Mouse (Mus musculus) CH12.LX (cell line): ENCODE data around the gene Elk3. TPM values are rescaled to one million over a fixed set of nuclear protein-coding genes. Genes with fewer than 3 reads are reported as not detected.

Experiments
- DNase-seq: peaks from one replicate; pipeline ENCODE4 v3.0.0-alpha.2; 2013; ENCODE audit errors: extremely low read depth
- H3K27ac ChIP-seq: 2 replicates; pipeline ENCODE4 v1.5.1; 2012; ENCODE audit warnings: low read depth, mild to moderate bottlenecking, control low read depth, moderate library complexity; ENCODE audit not compliant: insufficient read depth
- H3K27me3 ChIP-seq: replicated peaks from 2 replicates; pipeline ENCODE3; 2012; ENCODE audit warnings: inconsistent platforms
- H3K36me3 ChIP-seq, 2 experiments: replicated peaks in 1 of 2; 2 replicates each; pipeline versions ENCODE3 to v1.6.1; 2012; ENCODE audit warnings: inconsistent platforms in 1 of 2, low read length in 1 of 2, mild to moderate bottlenecking in 1 of 2, mixed read lengths in 1 of 2, moderate library complexity in 1 of 2; ENCODE audit not compliant: control insufficient read depth in 1 of 2, insufficient read depth in 1 of 2
- H3K4me1 ChIP-seq, 2 experiments: 2 replicates each; pipeline ENCODE4 v1.6.1; 2012; ENCODE audit warnings: inconsistent platforms in 1 of 2, moderate library complexity in 1 of 2; ENCODE audit not compliant: insufficient read depth in 2 of 2, control insufficient read depth in 1 of 2
- H3K4me2 ChIP-seq: 2 replicates; pipeline ENCODE4 v1.6.1; 2012; ENCODE audit warnings: low read depth, mild to moderate bottlenecking, control low read depth; ENCODE audit not compliant: poor library complexity, insufficient read depth, severe bottlenecking
- H3K4me3 ChIP-seq, 3 experiments: fragments of 150-350 bp in 1 of 3; sonication (generic) in 1 of 3; replicated peaks in 1 of 3; 2 replicates each; pipeline versions ENCODE3 to v1.5.1; 2011 to 2012; ENCODE audit warnings: low read depth in 2 of 3, low read length in 2 of 3, mild to moderate bottlenecking in 2 of 3, moderate library complexity in 2 of 3, control low read depth in 1 of 3, improper control_type of control experiment in 1 of 3, inconsistent platforms in 1 of 3, mixed read lengths in 1 of 3; ENCODE audit not compliant: poor library complexity in 1 of 3
- H3K79me2 ChIP-seq: replicated peaks from 2 replicates; pipeline ENCODE4 v1.6.1; 2012; ENCODE audit warnings: mild to moderate bottlenecking, moderate library complexity; ENCODE audit not compliant: control insufficient read depth, poor library complexity, insufficient read depth, severe bottlenecking; ENCODE audit errors: extremely low read depth
- H3K9ac ChIP-seq: 2 replicates; pipeline ENCODE4 v1.6.1; 2012; ENCODE audit warnings: low read depth, mild to moderate bottlenecking, control low read depth, moderate library complexity; ENCODE audit not compliant: insufficient read depth
- H3K9me3 ChIP-seq: replicated peaks from 2 replicates; pipeline ENCODE3; 2012; ENCODE audit warnings: low read length, inconsistent platforms, mixed read lengths
- BHLHE40 ChIP-seq: IDR thresholded peaks from 2 replicates; pipeline ENCODE4 v1.6.1; 2011; ENCODE audit warnings: mild to moderate bottlenecking, low read depth, low read length, improper control_type of control experiment
- CHD1 ChIP-seq: IDR thresholded peaks from 2 replicates; pipeline ENCODE4 v1.6.1; 2012; ENCODE audit warnings: low read depth, low read length, improper control_type of control experiment, inconsistent platforms
- ELF1 ChIP-seq: IDR thresholded peaks from 2 replicates; pipeline ENCODE4 v1.6.1; 2014; ENCODE audit warnings: low read depth, mild to moderate bottlenecking, inconsistent platforms, low read length, improper control_type of control experiment
- ETS1 ChIP-seq: conservative IDR thresholded peaks from 2 replicates; pipeline ENCODE4 v1.6.1; 2012; ENCODE audit warnings: low read depth, mild to moderate bottlenecking, inconsistent platforms, low read length, improper control_type of control experiment, moderate library complexity
- IRF4 ChIP-seq: IDR thresholded peaks from 2 replicates; pipeline ENCODE4 v1.6.1; 2014; ENCODE audit warnings: low read depth, mild to moderate bottlenecking, inconsistent platforms, low read length, improper control_type of control experiment
- MAFK ChIP-seq: IDR thresholded peaks from 2 replicates; pipeline ENCODE4 v1.6.1; 2011; ENCODE audit warnings: low read length, improper control_type of control experiment; ENCODE audit not compliant: insufficient replicate concordance
- MAX ChIP-seq: IDR thresholded peaks from 2 replicates; pipeline ENCODE4 v1.6.1; 2011; ENCODE audit warnings: low read length, improper control_type of control experiment
- MEF2A ChIP-seq: IDR thresholded peaks from 2 replicates; pipeline ENCODE4 v1.6.1; 2014; ENCODE audit warnings: low read depth, mild to moderate bottlenecking, inconsistent platforms, low read length, improper control_type of control experiment, borderline replicate concordance
- MXI1 ChIP-seq: IDR thresholded peaks from 2 replicates; pipeline ENCODE4 v1.6.1; 2011; ENCODE audit warnings: mild to moderate bottlenecking, low read depth, low read length, improper control_type of control experiment
- MYC ChIP-seq: IDR thresholded peaks from 2 replicates; pipeline ENCODE4 v1.6.1; 2011; ENCODE audit warnings: low read depth, mild to moderate bottlenecking, improper control_type of control experiment, low read length
- RCOR1 ChIP-seq: conservative IDR thresholded peaks from 2 replicates; pipeline ENCODE4 v1.6.1; 2012; ENCODE audit warnings: low read depth, mild to moderate bottlenecking, inconsistent platforms, low read length, improper control_type of control experiment
- SIN3A ChIP-seq: IDR thresholded peaks from 2 replicates; pipeline ENCODE4 v1.6.1; 2012; ENCODE audit warnings: low read length, improper control_type of control experiment, inconsistent platforms
- SMC3 ChIP-seq: IDR thresholded peaks from 2 replicates; pipeline ENCODE4 v1.6.1; 2011; ENCODE audit warnings: low read depth, low read length, improper control_type of control experiment
- TCF12 ChIP-seq: IDR thresholded peaks from 2 replicates; pipeline ENCODE4 v1.6.1; 2014; ENCODE audit warnings: low read depth, mild to moderate bottlenecking, inconsistent platforms, low read length, improper control_type of control experiment
- UBTF ChIP-seq: IDR thresholded peaks from 2 replicates; pipeline ENCODE4 v1.6.1; 2012; ENCODE audit warnings: low read depth, mild to moderate bottlenecking, inconsistent platforms, low read length, improper control_type of control experiment, moderate library complexity
- USF1 ChIP-seq: IDR thresholded peaks from 2 replicates; pipeline ENCODE4 v1.6.1; 2014; ENCODE audit warnings: low read depth, mild to moderate bottlenecking, inconsistent platforms, low read length, improper control_type of control experiment
- ZKSCAN1 ChIP-seq: IDR thresholded peaks from 2 replicates; pipeline ENCODE4 v1.6.1; 2012; ENCODE audit warnings: low read depth, inconsistent platforms, low read length, improper control_type of control experiment, borderline replicate concordance
- ZNF384 ChIP-seq: IDR thresholded peaks from 2 replicates; pipeline ENCODE4 v1.6.1; 2012; ENCODE audit warnings: low read depth, low read length, improper control_type of control experiment, inconsistent platforms
- dilution Hi-C: fragments of 300-500 bp; cut with MboI; formaldehyde crosslinking; loops from 2 replicates; pipeline ENCODE4 v1.14.3; 2020; ENCODE audit warnings: low sequenced_read_pairs; ENCODE audit not compliant: extremely low pct_unique_long_range_greater_than_20kb, extremely low pct_ligation_motif_present
- in situ Hi-C: fragments of 300-500 bp; cut with MboI; formaldehyde crosslinking; loops from 3 replicates; pipeline ENCODE4 v1.14.3; 2019; ENCODE audit warnings: low sequenced_read_pairs, low pct_ligation_motif_present, low pct_unique_long_range_greater_than_20kb, mixed read lengths
- polyA plus RNA-seq: library from polyadenylated mRNA; unstranded; fragments of >175 nt; gene quantifications from 2 replicates; pipeline ENCODE4 v1.2.1, GENCODE M21; 2012; ENCODE audit warnings: low read depth; ENCODE audit not compliant: insufficient read length
- total RNA-seq, 2 experiments: library from RNA; depleted of rRNA; stranded (reverse); fragments of 300-350 nt in 1 of 2; fragments of >200 nt in 1 of 2; gene quantifications; 2 replicates each; pipeline ENCODE4 v1.2.3; 2012 to 2014

The Elk3 gene
- total and polyA plus RNA-seq, 3 experiments = 20.1 to 37.0 (median 25.8) TPM

DNA sequence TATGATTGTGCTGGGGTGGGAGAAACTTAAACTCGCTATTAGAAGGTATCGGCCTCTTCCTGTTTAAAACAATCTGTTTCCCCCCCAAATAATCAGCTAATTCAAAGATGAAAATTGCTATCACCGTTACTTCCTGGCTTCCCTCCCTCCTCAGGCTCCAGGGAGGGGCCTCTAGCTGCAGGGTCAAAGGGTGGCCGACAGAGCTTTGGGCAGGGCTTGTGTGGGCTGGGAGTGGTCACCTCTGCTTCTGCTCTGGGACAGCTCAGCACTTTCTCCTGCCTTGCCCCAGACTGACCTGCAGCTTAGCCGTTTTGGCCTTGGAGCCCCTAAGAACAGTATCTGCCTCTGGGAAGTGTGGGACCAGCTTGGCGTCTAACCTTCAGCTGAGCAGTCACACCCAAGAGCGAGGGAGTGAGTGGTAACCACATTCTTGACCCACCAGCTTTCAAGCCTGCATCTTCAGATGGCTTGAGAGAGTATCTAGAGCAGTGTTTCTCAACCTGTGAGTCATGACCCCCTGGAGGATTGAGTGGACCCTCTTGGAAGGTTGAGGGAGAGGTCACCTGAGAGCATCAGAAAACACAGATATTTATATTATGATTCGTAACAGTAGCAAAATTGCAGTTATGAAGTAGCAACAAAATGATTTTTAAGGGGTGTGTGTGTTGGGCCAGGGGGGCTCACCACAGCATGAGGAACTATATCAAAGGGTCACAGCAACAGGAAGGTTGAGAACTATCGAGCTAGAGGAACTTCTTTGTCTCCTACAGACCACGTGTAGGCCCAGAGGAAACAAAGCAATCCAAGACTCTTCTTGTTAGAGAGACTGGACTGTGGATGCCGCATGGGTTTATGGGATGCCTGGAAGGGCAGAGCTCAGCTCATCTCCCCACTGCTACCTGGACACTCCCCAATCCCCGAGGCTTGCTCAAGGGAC is 15.1 kb upstream of the Elk3 start:
- no peak for DNase-seq

DNA sequence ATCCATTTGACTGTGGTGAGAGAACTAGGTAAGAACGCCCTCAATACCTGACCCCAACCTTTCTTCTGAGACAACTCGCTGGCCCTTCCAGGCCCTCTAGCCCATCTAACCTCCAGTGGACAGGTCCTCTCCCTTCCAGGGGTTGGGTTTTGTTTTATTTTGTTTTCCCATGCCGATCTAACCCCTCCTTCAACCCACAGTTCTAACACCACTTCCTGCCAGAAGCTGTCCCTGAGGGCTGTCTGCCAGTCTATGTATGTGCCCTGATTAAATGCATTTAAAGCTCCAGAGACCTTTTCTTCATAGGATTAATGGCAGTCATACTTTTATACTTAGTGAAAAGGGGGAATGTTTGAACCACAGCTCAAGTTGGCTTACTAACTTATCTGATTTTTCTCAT is 14.4 kb upstream of the Elk3 start:
- TF ChIP-seq MYC (no peak), UBTF (no peak), CHD1 (no peak), USF1 (no peak), BHLHE40 (no peak), TCF12 (no peak), RCOR1 (no peak), ZKSCAN1 (no peak), ZNF384 (no peak), SMC3 (no peak), MXI1 (no peak)
- DNase-seq = no peak
- Histone ChIP-seq H3K36me3 (no peaks in the 10 kb centered on the region), H3K27ac (no peak overlapping the region), H3K4me3 (no peak overlapping the region), H3K79me2 (no peaks in the 10 kb centered on the region), H3K4me1 (peaks cover 4 to 30% of the 10 kb centered on the region in 2 experiments), H3K9me3 (no peaks in the 10 kb centered on the region), H3K9ac (no peak overlapping the region), H3K4me2 (no peak overlapping the region), H3K27me3 (no peaks in the 10 kb centered on the region)
- dilution Hi-C loops = no loop called here
- in situ Hi-C loops = no loop called here

More for the DNA sequence above, 15.1 kb upstream of the Elk3 start:
- no peak overlapping the region for H3K4me2 ChIP-seq
- dilution Hi-C loops = no loop called here
- peak overlapping the region; percentile 23; the same call in 1 of the 2 replicates for H3K9ac ChIP-seq
- peak overlapping the region; percentile 39 for H3K27ac ChIP-seq
- no peak overlapping the region for H3K4me3 ChIP-seq
- no peak for TF ChIP-seq MEF2A
- peak; percentile 38; the same call in 1 of the 2 replicates for TF ChIP-seq ELF1
- TF ChIP-seq MAFK = no peak
- TF ChIP-seq UBTF = no peak
- no peak for TF ChIP-seq IRF4
- no peak for TF ChIP-seq MAX
- no peak for TF ChIP-seq SIN3A
- no peak for TF ChIP-seq ETS1
- no peak for TF ChIP-seq CHD1
- in situ Hi-C loops = no loop called here
- no peaks in the 10 kb centered on the region for H3K27me3 ChIP-seq
- no peaks in the 10 kb centered on the region for H3K79me2 ChIP-seq
- no peaks in the 10 kb centered on the region for H3K9me3 ChIP-seq
- H3K36me3 ChIP-seq = no peaks in the 10 kb centered on the region
- peaks cover 9 to 24% of the 10 kb centered on the region in 2 experiments for H3K4me1 ChIP-seq
